Mouse (Mus musculus) right cerebral cortex, postnatal 4 days (tissue): ENCODE measurements around the gene Olfr995.

ENCODE experiments used
- DNase-seq: peaks from one replicate; pipeline ENCODE4 v3.0.0-alpha.2; 2022

Gene Olfr995

DNA sequence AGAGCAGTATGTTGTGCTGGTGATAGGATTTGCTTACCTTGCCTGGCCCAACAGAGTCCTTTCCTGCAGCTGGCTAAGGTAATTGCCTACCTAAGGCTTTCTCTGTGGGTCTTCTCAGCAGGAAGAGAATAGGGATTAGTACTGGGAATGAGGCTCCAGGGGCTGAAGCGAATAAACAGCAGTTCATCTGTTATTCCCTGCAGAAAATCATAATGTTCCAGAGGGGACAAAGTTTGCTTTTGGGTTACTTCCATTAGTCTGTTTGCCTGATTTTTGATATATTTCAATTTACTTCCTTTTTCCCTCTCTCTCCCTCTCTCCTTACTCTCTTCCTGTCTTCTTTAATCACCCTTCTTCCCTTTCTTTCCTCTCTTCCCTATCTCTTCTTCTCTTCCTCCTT is at the start of gene Olfr995:
Olfr995 (minus strand) TSS at position 101 of the 400 bp plus-strand sequence.
- no peak for DNase-seq

GRCm38 (mm10) chr2:85490396-85490795 is 47.0 kb upstream of the Olfr995 start:
- DNase-seq = no peak

- no peak for DNase-seq
These were observed 23.4 kb upstream of the Olfr995 start for GRCm38 (mm10) chr2:85466801-85467325.

DNA sequence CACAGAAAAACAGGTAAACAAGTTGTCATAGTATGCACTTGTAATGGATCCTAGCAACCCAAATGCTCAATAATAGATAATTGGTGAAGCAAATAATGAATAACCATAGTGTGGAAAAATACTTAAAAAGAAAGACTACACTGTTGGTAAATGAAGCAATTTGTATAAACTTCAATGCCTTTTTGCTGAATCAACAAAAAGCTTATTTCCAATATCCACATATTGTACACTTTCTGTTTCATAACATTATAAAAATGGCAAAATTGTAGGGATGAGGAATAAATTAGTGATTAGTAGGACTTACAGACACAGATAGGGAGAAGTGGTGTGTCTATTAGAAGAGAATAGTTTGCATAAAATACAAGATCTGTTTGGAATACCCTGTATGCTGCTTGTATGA is 893 bp downstream of the Olfr995 start:
- no peak for DNase-seq

- no peak for DNase-seq
These were observed 7.1 kb downstream of the Olfr995 start, which contains the start of gene Olfr994 for GRCm38 (mm10) chr2:85436351-85436750. Gene Olfr994 (minus strand): TSS chr2:85436451.

GRCm38 (mm10) chr2:85425893-85426292 is 17.5 kb downstream of the Olfr995 start:
- DNase-seq = no peak

GRCm38 (mm10) chr2:85414777-85415176 is 28.7 kb downstream of the Olfr995 start, which contains the start of gene Olfr993:
Gene Olfr993 (minus strand): TSS chr2:85414877.
- no peak for DNase-seq

- no peak for DNase-seq
These were observed 34.1 kb downstream of the Olfr995 start, which contains the start of gene Olfr992 for GRCm38 (mm10) chr2:85409369-85409768. Gene Olfr992 (minus strand): TSS chr2:85409469.
